Mouse (Mus musculus) yolk sac, embryonic 10.5 days (tissue): ENCODE data around the gene Olfr873.
"Not testable (repeated sequence)": the region's sequence is repeated elsewhere in the genome, so short reads cannot be mapped to it uniquely, and the experiment has no call there.

Experiments used
- DNase-seq: peaks from one replicate; pipeline ENCODE4 v3.0.0-alpha.2; 2017; ENCODE audit warnings: low spot score

Olfr873 gene

GRCm38 (mm10) chr9:20298232-20298631 is at the start of gene Olfr873:
Gene Olfr873 (plus strand): TSS chr9:20298532.
- no peak for DNase-seq

GRCm38 (mm10) chr9:20282051-20282450 is 16.3 kb upstream of the Olfr873 start, which contains the start of gene Olfr39:
Gene Olfr39 (plus strand): TSS chr9:20282351.
- no peak for DNase-seq

GRCm38 (mm10) chr9:20295562-20295961 is 2.8 kb upstream of the Olfr873 start:
- DNase-seq = not testable (repeated sequence)

- no peak for DNase-seq
Measured at GRCm38 (mm10) chr9:20335994-20336393, 37.7 kb downstream of the Olfr873 start, which contains the start of gene Olfr18. Gene Olfr18 (minus strand): TSS chr9:20336094.

GRCm38 (mm10) chr9:20348501-20348900 is 50.2 kb downstream of the Olfr873 start:
- DNase-seq = no peak
